Mouse (Mus musculus) testis, postnatal 10 days (tissue): ENCODE measurements around the gene Ehmt2.

Experiments used
- DNase-seq: peaks from one replicate; pipeline ENCODE4 v3.0.0; 2021; ENCODE audit warnings: low spot score

Gene Ehmt2

GRCm38 (mm10) chr17:34898160-34898586, at the start of gene Ehmt2, which contains the start of gene C2:
Gene Ehmt2, plus strand, starts transcription at chr17:34898469.
Gene C2, minus strand, starts transcription at chr17:34898265.
- peak; percentile 87 for DNase-seq

- DNase-seq, result peak; percentile 99
Observed at GRCm38 (mm10) chr17:34849722-34850516, 48.4 kb upstream of the Ehmt2 start, which contains the start of the genes Skiv2l and Nelfe. Gene Skiv2l, minus strand, starts transcription at chr17:34850210. Gene Nelfe, plus strand, starts transcription at chr17:34850391.

- no peak for DNase-seq
Observed at GRCm38 (mm10) chr17:34850517-34851125, 47.6 kb upstream of the Ehmt2 start.

- no peak for DNase-seq
Observed at GRCm38 (mm10) chr17:34853511-34853910, 44.8 kb upstream of the Ehmt2 start.

GRCm38 (mm10) chr17:34854761-34855160, 43.5 kb upstream of the Ehmt2 start:
- DNase-seq, result no peak

- DNase-seq, result peak; percentile 76
Observed at GRCm38 (mm10) chr17:34855825-34856224, 42.4 kb upstream of the Ehmt2 start.

- no peak for DNase-seq
Observed at GRCm38 (mm10) chr17:34858670-34859069, 39.6 kb upstream of the Ehmt2 start.

- no peak for DNase-seq
Observed at GRCm38 (mm10) chr17:34860514-34860913, 37.8 kb upstream of the Ehmt2 start.

GRCm38 (mm10) chr17:34861704-34862415, 36.4 kb upstream of the Ehmt2 start:
- no peak for DNase-seq

- DNase-seq, result no peak
Observed at GRCm38 (mm10) chr17:34862416-34863081, 35.7 kb upstream of the Ehmt2 start, which contains the start of gene Cfb. Gene Cfb, minus strand, starts transcription at chr17:34862518.

GRCm38 (mm10) chr17:34865981-34866380, 32.3 kb upstream of the Ehmt2 start:
- no peak for DNase-seq

GRCm38 (mm10) chr17:34874321-34874720, 23.9 kb upstream of the Ehmt2 start:
- DNase-seq, result no peak

GRCm38 (mm10) chr17:34879336-34879879, 18.9 kb upstream of the Ehmt2 start, which contains the start of gene Zbtb12:
Gene Zbtb12, plus strand, starts transcription at chr17:34879483.
- DNase-seq, result no peak

GRCm38 (mm10) chr17:34881166-34881565, 17.1 kb upstream of the Ehmt2 start:
- no peak for DNase-seq

- DNase-seq, result no peak
Observed at GRCm38 (mm10) chr17:34881683-34882310, 16.5 kb upstream of the Ehmt2 start, which contains the start of gene Gm20547. Gene Gm20547, minus strand, starts transcription at chr17:34882042.

GRCm38 (mm10) chr17:34883332-34883731, 14.9 kb upstream of the Ehmt2 start:
- no peak for DNase-seq

GRCm38 (mm10) chr17:34884704-34885103, 13.6 kb upstream of the Ehmt2 start:
- DNase-seq, result no peak

GRCm38 (mm10) chr17:34885615-34886014, 12.7 kb upstream of the Ehmt2 start:
- no peak for DNase-seq

- no peak for DNase-seq
Observed at GRCm38 (mm10) chr17:34887942-34888341, 10.3 kb upstream of the Ehmt2 start.

- DNase-seq, result no peak
Observed at GRCm38 (mm10) chr17:34890074-34890743, 8.1 kb upstream of the Ehmt2 start.
